Mouse (Mus musculus): ENCODE results near the gene Sult4a1. TPM values are rescaled to one million over a fixed set of nuclear protein-coding genes. Genes with fewer than 3 reads are reported as not detected.
A peak's percentile ranks its signal among the peaks of the same experiment; 100 is the strongest.

Gene Sult4a1
- not detected for total RNA-seq (2021)

GRCm38 (mm10) chr15:84105105-84105923, at the start of gene Sult4a1:
Gene Sult4a1, minus strand, starts transcription at chr15:84105754.
- intact Hi-C loops (cut with DNase I) = no loop called here
- DNase-seq (ENCODE audit: low spot score) = no peak

- intact Hi-C loops (cut with DNase I) = no loop called here
- DNase-seq (ENCODE audit: low spot score) = no peak
Measured at GRCm38 (mm10) chr15:84140929-84141328, 35.4 kb upstream of the Sult4a1 start.

- no peak for DNase-seq (ENCODE audit: low spot score)
- intact Hi-C loops (cut with DNase I) = no loop called here
Measured at GRCm38 (mm10) chr15:84140109-84140508, 34.6 kb upstream of the Sult4a1 start.

GRCm38 (mm10) chr15:84139592-84140005, 34.0 kb upstream of the Sult4a1 start:
- no peak for DNase-seq (ENCODE audit: low spot score)
- intact Hi-C loops (cut with DNase I) = no loop called here

GRCm38 (mm10) chr15:84136473-84137415, 31.2 kb upstream of the Sult4a1 start:
- intact Hi-C loops (cut with DNase I) = no loop called here
- no peak for DNase-seq (ENCODE audit: low spot score)

DNA sequence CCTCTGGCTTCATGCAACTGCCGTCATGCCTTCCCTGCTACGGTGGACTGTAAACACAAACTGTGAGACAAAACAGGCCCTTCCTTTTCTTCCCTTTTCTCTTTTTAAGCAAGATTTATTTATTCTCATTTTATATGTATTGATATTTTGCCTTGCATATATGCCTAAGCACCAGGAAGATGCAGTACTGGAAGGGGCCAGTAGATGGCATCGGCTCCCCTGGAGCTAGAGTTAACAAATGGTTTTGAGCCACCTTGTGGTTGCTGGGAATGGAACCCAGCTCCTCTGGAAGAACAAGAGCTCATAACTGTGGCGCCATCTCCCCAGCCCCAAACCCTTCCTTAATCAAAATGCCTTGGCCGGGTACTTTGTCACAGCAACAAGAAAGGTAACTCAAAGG, 29.9 kb upstream of the Sult4a1 start:
- no peak for DNase-seq (ENCODE audit: low spot score)
- intact Hi-C loops (cut with DNase I) = no loop called here

DNA sequence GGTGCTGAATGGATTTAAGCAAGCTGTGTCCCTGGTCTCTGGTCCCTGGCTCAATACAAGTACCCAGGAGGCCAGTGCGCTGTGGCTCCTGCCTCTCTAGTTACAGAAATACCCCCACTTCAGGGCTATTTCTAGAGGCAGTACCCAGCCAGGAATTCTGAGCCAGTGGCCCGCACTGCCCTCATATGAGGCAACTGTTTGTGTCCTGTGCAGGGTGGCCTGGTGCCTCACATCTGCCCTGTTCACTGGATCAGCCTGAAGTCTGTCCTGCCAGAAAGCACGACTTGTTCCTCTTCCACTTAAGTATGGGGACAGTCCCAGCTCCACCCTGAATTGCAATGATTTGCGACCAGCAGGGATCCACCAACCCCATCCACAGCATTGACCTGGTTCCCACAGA, 27.9 kb upstream of the Sult4a1 start:
- intact Hi-C loops (cut with DNase I) = loop anchor here (5.0 kb wide), 1 partner anchor 64 kb away; no protein-coding TSS in a partner anchor
- peak; percentile 40 for DNase-seq (ENCODE audit: low spot score)

DNA sequence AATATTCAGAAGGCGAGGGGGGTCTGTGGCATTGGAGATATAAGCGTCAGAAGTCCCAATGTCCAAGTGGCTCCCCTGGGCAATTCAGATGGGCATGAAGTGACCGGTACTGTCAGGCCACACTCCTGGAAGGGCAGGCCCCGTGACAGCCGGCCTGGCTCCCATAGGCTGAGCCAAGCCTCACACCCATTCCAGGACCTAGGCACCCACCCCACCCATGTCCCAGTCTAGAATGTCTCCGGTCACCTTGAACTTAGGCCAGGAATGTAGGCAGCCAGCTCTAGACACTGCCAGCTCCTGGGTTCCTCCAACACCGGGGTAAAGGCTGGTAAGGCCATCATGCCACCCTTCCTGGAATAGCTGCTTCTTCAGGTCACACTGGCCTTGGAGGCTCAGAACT, 26.4 kb upstream of the Sult4a1 start:
- peak; percentile 49 for DNase-seq (ENCODE audit: low spot score)
- intact Hi-C loops (cut with DNase I) = loop anchor here (5.0 kb wide), 1 partner anchor 65 kb away; no protein-coding TSS in a partner anchor

DNA sequence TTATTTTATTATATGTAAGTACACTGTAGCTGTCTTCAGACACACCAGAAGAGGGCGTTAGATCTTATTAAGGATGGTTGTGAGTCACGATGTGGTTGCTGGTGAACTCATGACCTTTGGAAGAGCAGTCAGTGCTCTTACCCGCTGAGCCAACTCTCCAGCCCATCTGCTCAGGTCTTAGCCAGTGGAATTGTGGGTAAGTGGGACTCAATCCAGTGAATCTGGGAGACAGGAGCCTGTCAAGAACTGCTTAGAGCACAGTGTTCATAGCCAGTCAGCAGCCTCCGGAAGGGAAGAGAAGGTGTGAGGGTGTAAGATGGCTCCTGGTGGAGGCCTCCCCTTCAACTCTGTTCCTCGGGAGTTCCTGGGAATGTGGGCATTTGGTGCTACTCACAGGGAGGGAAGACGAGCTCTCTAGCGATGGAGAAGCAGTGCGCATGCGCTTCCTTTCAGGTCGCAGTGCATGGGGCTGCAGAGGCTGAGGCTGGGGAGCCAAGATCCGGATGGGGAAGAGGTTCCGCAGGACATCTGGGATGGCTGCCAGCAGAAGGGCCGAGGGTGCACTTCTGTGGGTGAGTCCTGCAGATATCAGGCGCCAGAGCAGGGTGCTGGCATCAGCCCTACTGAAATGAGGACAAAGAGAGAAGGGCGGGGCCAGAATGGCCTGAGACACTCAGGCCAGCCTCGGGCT, 25.7 kb upstream of the Sult4a1 start:
- intact Hi-C loops (cut with DNase I) = loop anchor here (5.0 kb wide), 1 partner anchor 66 kb away; no protein-coding TSS in a partner anchor
- peak; percentile 61 for DNase-seq (ENCODE audit: low spot score)

DNA sequence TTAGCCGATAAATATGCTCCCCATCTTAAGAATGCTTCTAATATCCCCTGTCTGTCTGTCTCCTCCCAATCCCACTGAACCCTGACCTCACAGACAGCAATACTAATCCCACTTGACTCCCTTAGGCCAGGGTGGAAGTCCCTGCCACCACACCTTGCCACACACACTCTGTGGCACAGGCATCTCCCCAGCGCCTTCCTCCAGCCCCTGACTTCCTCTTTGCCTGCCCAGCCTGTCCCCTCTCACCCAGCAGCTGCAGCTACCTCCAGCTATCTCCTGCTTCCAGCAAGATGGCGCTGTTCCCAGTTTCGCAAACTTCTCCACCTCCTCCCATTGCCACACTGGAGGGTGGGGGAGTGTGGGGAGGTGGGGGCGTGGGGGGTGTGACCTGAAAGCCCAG, 21.3 kb upstream of the Sult4a1 start:
- intact Hi-C loops (cut with DNase I) = loop anchor here (10.0 kb wide), 1 partner anchor 308 kb away; no protein-coding TSS in a partner anchor
- DNase-seq (ENCODE audit: low spot score) = no peak

- DNase-seq (ENCODE audit: low spot score) = no peak
- intact Hi-C loops (cut with DNase I) = loop anchor here (10.0 kb wide), 1 partner anchor 308 kb away; no protein-coding TSS in a partner anchor
Measured at GRCm38 (mm10) chr15:84126447-84126846, 20.9 kb upstream of the Sult4a1 start.

DNA sequence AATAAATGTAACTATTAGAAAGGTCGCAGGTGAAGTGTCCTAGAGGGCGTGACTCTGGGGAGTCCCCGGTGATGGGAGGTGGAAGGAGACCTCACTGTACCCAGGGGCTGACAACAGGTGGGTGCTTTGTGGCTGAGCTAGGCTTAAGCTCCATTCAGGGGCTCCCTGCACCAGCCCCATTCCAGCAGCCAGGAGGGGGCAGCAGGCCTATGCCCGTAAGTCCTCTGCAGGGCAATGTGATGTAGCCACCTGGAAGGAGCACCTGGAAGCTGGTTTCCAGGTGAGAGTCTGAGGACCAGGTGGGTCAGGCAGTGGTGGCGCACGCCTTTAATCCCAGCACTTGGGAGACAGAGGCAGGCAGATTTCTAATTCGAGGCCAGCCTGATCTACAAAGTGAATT, 18.5 kb upstream of the Sult4a1 start:
- DNase-seq (ENCODE audit: low spot score) = no peak
- intact Hi-C loops (cut with DNase I) = loop anchor here (2.0 to 10.0 kb wide), 2 partner anchors 43 to 311 kb away; partner anchors contain the start of gene Pnpla3

DNA sequence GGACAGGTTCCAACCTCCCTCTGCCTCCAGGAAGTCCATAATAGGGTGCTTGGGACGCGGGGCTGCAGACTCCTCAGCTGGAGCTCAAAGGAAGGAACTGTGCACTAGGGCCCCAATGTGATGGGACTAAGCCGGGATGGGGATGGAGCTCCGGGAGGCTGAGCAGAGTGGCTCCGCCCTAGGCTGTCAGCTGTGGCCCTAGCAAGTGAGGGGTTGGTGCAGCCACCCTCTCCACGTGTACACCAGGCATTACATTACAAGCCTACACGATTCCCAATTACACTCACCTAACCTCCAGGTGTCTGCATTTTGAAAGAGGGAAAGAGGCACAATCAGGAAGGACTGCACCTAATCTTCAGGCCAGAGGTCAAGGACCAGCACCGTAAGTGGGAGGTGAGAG, 17.5 kb upstream of the Sult4a1 start, which contains the start of gene Pnpla5:
Gene Pnpla5, minus strand, starts transcription at position 101 of the 400 bp plus-strand sequence.
- intact Hi-C loops (cut with DNase I) = loop anchor here (10.0 kb wide), 1 partner anchor 312 kb away; no protein-coding TSS in a partner anchor
- no peak for DNase-seq (ENCODE audit: low spot score)

GRCm38 (mm10) chr15:84121036-84121435, 15.5 kb upstream of the Sult4a1 start:
- intact Hi-C loops (cut with DNase I) = loop anchor here (10.0 kb wide), 1 partner anchor 314 kb away; no protein-coding TSS in a partner anchor
- DNase-seq (ENCODE audit: low spot score) = no peak

GRCm38 (mm10) chr15:84120612-84121011, 15.1 kb upstream of the Sult4a1 start:
- no peak for DNase-seq (ENCODE audit: low spot score)
- intact Hi-C loops (cut with DNase I) = loop anchor here (10.0 kb wide), 1 partner anchor 314 kb away; no protein-coding TSS in a partner anchor

GRCm38 (mm10) chr15:84116466-84116865, 10.9 kb upstream of the Sult4a1 start:
- intact Hi-C loops (cut with DNase I) = loop anchor here (5.0 kb wide), 2 partner anchors 496 to 516 kb away; no protein-coding TSS in a partner anchor
- DNase-seq (ENCODE audit: low spot score) = no peak

GRCm38 (mm10) chr15:84115727-84116126, 10.2 kb upstream of the Sult4a1 start:
- no peak for DNase-seq (ENCODE audit: low spot score)
- intact Hi-C loops (cut with DNase I) = loop anchor here (5.0 kb wide), 2 partner anchors 497 to 517 kb away; no protein-coding TSS in a partner anchor

- no peak for DNase-seq (ENCODE audit: low spot score)
- intact Hi-C loops (cut with DNase I) = no loop called here
Measured at GRCm38 (mm10) chr15:84113873-84114272, 8.3 kb upstream of the Sult4a1 start.

- intact Hi-C loops (cut with DNase I) = no loop called here
- DNase-seq (ENCODE audit: low spot score) = no peak
Measured at GRCm38 (mm10) chr15:84108899-84109298, 3.3 kb upstream of the Sult4a1 start.

Data from heart, postnatal 25 days (tissue).